Mouse (Mus musculus) intestine, embryonic 15.5 days (tissue): Measurements from ENCODE around the gene Igfbpl1. TPM values are rescaled to one million over a fixed set of nuclear protein-coding genes. Genes with fewer than 3 reads are reported as not detected.

Experiments
- ATAC-seq: fragments of 200-750 bp; cut with Nextera tagmentation; 2 replicates; pipeline ENCODE4 v1.8.0; 2017; ENCODE audit warnings: moderate TSS enrichment, moderate library complexity
- H3K27ac ChIP-seq: fragments of 300-500 bp; sonication (generic); 2 replicates; pipeline ENCODE4 v1.5.1; 2015; ENCODE audit warnings: mild to moderate bottlenecking, inconsistent platforms
- H3K27me3 ChIP-seq: fragments of 300-500 bp; sonication (generic); replicated peaks from 2 replicates; pipeline ENCODE4 v1.6.1; 2015; ENCODE audit warnings: inconsistent platforms
- H3K36me3 ChIP-seq: fragments of 300-500 bp; sonication (generic); 2 replicates; pipeline ENCODE4 v1.6.1; 2015; ENCODE audit warnings: inconsistent platforms
- H3K4me1 ChIP-seq: fragments of 300-500 bp; sonication (generic); replicated peaks from 2 replicates; pipeline ENCODE4 v1.6.1; 2015; ENCODE audit warnings: inconsistent platforms
- H3K4me2 ChIP-seq: fragments of 300-500 bp; sonication (generic); replicated peaks from 2 replicates; pipeline ENCODE4 v1.6.1; 2015; ENCODE audit warnings: mild to moderate bottlenecking, inconsistent platforms
- H3K4me3 ChIP-seq: fragments of 300-500 bp; sonication (generic); replicated peaks from 2 replicates; pipeline ENCODE4 v1.5.1; 2015; ENCODE audit warnings: inconsistent platforms
- H3K9ac ChIP-seq: fragments of 300-500 bp; sonication (generic); 2 replicates; pipeline ENCODE4 v1.6.1; 2015; ENCODE audit warnings: inconsistent platforms
- H3K9me3 ChIP-seq: fragments of 300-500 bp; sonication (generic); 2 replicates; pipeline ENCODE4 v1.6.1; 2016; ENCODE audit warnings: inconsistent platforms
- WGBS: fragments of 180-500 bp; shearing (Covaris S2); methylation state at CpG from one replicate; pipeline ENCODE4 v1.1.7; 2015; 5-methylcytosine and 5-hydroxymethylcytosine counted together
- polyA plus RNA-seq: library from polyadenylated mRNA; unstranded; fragments of >200 nt; fragmentation: Nextera tagmentation; extraction: Ambion mirVana; gene quantifications from 2 replicates; pipeline ENCODE4 v1.2.1, GENCODE M21; 2015

Gene Igfbpl1
- polyA plus RNA-seq, 1 experiment from 2014 or later: 0.53 TPM

DNA sequence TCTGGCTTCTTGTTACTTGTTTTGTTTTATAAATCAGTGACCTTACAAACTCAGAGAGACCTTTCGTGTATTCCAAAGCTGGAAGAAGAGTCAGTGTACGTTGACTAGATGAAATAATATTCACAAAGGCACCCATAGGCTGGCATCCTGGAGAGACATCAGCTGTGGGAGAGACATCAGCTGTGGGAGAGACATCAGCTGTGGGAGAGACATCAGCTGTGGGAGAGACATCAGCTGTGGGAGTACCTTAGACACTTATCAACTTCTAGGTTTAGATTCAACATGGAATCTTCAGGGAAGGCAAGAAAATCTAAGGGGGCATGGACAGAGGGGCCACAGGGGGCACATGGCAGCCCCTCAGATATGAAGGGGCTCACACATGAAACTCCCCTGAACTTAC, 19.5 kb upstream of the Igfbpl1 start:
- no peak overlapping the region for H3K9ac ChIP-seq
- H3K4me2 ChIP-seq: no peak overlapping the region
- no peak overlapping the region for H3K4me3 ChIP-seq
- no peak for ATAC-seq
- no peaks in the 10 kb centered on the region for H3K36me3 ChIP-seq
- no peaks in the 10 kb centered on the region for H3K9me3 ChIP-seq
- WGBS: 89% methylated on average over 2 of the region's 2 CpGs
- no peaks in the 10 kb centered on the region for H3K27me3 ChIP-seq
- H3K27ac ChIP-seq: no peak overlapping the region
- H3K4me1 ChIP-seq: peaks cover 10% of the 10 kb centered on the region

DNA sequence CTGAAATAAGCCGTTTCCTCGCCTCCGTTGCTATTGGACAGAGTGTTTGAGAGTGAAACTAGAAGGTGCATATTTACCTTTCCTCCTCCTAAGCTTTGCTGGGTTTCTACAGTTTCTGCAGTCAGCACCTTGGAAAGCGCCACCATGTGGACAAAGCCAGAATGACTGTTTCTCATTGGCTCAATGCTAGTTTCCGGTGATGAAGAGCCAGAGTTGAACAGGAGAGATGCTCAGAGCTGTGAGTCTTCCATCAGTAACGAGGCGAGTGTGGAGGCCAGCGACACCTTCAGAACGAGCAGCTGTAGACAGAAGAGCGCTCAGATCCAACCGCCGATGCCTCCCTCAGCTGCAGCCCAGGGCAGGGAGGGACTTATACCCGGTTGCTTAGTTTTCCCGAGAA, 17.6 kb upstream of the Igfbpl1 start:
- Histone ChIP-seq H3K4me2 (no peak overlapping the region), H3K27me3 (no peaks in the 10 kb centered on the region), H3K9ac (no peak overlapping the region), H3K27ac (no peak overlapping the region), H3K9me3 (no peaks in the 10 kb centered on the region), H3K4me3 (no peak overlapping the region), H3K4me1 (peaks cover 7% of the 10 kb centered on the region; the same call in 1 of the 2 replicates), H3K36me3 (no peaks in the 10 kb centered on the region)
- no peak for ATAC-seq
- 53% methylated on average over 14 of the region's 14 CpGs for WGBS

DNA sequence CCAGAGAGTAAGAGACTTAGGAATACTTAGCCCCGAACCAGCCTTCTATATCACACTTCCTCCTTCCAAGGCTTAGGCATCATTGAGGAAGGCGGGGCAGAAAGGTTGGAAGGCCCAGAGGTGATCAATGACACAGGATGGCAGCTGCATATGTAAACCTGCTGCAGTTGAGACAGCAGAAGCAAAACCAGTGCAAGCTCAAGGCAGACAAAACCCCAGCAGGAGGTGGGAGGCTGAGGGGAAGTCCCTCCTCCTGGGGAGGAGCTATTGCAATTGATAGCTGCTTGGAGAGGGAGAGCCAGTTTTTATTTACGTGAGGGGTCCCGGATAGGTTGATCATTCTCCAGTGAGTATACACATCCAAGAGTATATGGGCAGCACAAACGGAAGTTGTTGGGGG, 6.7 kb upstream of the Igfbpl1 start:
- H3K4me2 ChIP-seq: no peak overlapping the region
- no peak overlapping the region for H3K27ac ChIP-seq
- 35% methylated on average over 5 of the region's 5 CpGs for WGBS
- no peak overlapping the region for H3K4me3 ChIP-seq
- no peaks in the 10 kb centered on the region for H3K36me3 ChIP-seq
- H3K9me3 ChIP-seq: no peaks in the 10 kb centered on the region
- H3K27me3 ChIP-seq: peaks cover 10% of the 10 kb centered on the region
- ATAC-seq: no peak
- no peak overlapping the region for H3K9ac ChIP-seq
- 0 out of 2 replicates have a peak, but pooled peaks cover 3% of the 10 kb centered on the region for H3K4me1 ChIP-seq

DNA sequence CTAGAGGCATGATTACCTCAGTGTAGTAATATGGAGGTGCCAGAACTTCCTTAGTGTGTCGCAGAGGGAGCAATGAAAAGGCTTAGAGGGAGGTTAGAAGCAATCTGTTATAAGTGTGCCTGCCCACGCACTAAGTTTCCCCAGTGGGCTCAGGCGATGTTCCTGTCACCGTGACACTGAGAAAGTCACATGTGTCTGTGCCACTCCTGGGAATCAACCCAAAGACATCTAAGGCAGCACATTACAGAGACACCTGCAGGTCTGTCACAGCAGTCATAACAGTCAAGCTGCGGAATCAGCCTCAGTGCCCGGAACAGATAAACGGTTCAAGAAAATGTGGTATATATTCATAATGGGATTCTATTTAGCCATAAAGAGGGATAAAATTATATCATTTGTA, 5.3 kb upstream of the Igfbpl1 start:
- Histone ChIP-seq H3K36me3 (no peaks in the 10 kb centered on the region), H3K9me3 (no peaks in the 10 kb centered on the region), H3K27ac (no peak overlapping the region), H3K4me3 (no peak overlapping the region), H3K27me3 (peaks cover 25% of the 10 kb centered on the region), H3K4me2 (no peak overlapping the region), H3K4me1 (peaks cover 3% of the 10 kb centered on the region; the same call in 1 of the 2 replicates), H3K9ac (no peak overlapping the region)
- 92% methylated on average over 7 of the region's 7 CpGs for WGBS
- ATAC-seq: no peak

DNA sequence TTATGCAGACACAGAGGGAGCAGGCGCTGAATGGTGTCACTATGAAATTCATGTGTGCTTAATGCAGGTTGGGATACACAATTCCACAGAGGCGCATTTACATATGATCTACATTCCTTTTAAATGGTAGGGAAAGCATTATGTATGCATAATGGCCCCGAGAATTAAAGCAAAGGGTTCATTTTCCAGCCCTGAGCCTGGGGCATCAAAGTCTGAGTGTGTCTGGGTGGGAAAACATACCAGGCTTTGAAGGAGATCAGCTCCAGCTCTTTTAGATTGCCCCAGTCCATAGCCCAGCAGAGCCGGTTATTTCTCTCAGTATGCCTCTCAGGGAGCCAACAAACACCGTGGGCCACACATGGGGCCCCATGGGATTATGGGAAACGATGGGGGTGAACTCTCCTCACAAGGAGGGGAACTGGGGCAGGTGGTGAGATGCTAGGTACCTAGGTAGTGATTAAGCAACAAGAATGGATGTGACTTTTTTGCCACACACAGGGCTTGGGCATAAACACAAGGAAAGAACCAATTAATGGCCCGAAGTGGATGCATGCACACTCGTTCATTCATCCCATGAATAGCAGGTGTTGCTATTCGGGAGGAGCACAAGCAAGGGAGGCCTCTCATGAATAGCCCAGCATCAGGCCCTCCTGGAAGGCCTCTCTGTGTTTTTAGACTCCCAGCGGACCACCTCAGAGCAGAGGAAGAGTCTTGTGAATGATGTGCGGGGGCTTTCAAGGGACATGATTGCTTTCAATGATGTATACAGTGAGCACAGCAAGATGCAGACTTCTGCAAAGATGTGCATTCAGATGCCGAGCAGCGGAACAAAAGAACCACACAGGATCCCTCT, 3.4 kb upstream of the Igfbpl1 start:
- Histone ChIP-seq H3K27me3 (peaks cover 42% of the 10 kb centered on the region), H3K9me3 (no peaks in the 10 kb centered on the region), H3K4me2 (no peak overlapping the region), H3K9ac (no peak overlapping the region), H3K27ac (no peak overlapping the region), H3K4me1 (peaks cover 14% of the 10 kb centered on the region), H3K4me3 (no peak overlapping the region), H3K36me3 (no peaks in the 10 kb centered on the region)
- WGBS: 68% methylated on average over 13 of the region's 13 CpGs
- no peak for ATAC-seq

DNA sequence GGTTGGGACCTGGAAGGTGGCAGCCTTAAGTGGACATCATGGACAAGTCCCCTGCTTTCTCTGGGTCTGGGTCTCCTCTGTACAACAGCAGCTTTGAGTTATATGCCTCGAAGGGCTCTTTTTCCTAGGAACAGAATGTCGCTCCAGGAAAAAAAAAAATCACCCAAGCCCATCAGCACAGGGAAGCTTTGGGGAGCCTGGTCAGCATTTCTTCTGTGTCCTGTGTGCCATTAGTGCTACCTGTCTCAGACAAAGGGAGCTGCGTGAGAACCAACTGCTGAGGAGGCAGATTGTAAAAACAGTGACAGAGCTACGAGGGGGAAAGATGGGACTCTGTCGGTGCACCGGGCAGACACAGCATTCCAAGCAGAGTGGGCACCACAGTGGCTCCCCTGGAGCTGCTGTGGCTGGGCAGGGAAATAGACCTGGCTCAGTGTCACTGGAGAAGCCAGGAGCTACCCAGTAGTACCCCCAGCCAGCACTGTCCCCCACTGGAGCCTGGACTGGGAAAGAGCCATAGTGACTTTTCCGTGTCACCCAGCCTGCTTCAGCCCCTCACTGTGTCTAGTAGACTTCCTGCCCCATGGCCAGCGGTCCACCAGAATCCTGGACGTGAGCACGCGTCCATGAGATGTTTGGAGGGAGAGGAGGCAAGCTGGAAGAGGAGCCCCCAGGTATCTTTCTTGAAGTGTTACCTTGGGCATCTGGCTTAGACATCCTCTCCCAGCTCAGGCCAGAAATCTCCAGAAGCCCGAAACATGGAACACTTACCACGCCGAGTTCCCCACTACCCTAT, 1.8 kb downstream of the Igfbpl1 start:
- H3K9ac ChIP-seq: no peak overlapping the region
- H3K4me2 ChIP-seq: no peak overlapping the region
- no peak for ATAC-seq
- no peaks in the 10 kb centered on the region for H3K9me3 ChIP-seq
- peaks cover 53% of the 10 kb centered on the region for H3K27me3 ChIP-seq
- no peak overlapping the region for H3K4me3 ChIP-seq
- no peaks in the 10 kb centered on the region for H3K36me3 ChIP-seq
- H3K4me1 ChIP-seq: peaks cover 10% of the 10 kb centered on the region
- 42% methylated on average over 14 of the region's 14 CpGs for WGBS
- no peak overlapping the region for H3K27ac ChIP-seq

DNA sequence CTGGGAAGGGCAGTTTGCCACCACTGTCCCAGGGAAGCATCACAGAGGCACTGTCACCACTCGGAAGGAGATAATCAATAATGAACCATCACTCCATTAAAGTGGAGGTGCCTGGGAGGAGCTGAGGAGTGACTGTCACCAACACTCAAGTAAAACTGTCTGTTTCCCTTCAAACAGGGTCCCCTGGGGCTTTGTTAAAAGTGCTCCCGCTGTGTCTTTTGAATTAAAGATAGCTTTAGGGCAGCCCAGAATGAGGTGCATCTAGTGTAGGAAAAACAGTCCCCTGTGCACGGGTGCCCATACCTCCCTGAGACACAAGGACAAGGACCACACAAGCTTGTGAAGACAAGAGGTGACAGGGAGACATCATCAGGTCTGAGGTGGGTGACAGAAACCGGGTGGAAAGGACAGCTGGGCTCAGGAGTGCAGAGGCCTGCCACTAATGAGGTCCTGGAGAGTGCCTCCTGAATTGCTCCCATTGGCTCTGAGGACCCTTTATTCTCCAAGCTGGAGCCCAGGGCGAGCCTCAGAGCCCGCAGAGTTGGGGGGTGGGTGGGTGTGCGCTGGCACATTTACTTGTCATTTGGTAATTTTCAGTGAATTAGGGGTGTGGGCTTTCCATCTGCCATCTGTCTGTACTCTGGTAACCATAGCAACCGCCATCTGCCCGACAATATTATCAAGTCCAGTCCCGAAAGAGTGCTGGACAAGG, 2.5 kb downstream of the Igfbpl1 start:
- no peaks in the 10 kb centered on the region for H3K36me3 ChIP-seq
- no peak overlapping the region for H3K27ac ChIP-seq
- no peak overlapping the region for H3K4me3 ChIP-seq
- 19% methylated on average over 10 of the region's 10 CpGs for WGBS
- H3K9me3 ChIP-seq: no peaks in the 10 kb centered on the region
- ATAC-seq: no peak
- peaks cover 51% of the 10 kb centered on the region for H3K27me3 ChIP-seq
- H3K9ac ChIP-seq: no peak overlapping the region
- H3K4me2 ChIP-seq: no peak overlapping the region
- H3K4me1 ChIP-seq: peaks cover 17% of the 10 kb centered on the region

DNA sequence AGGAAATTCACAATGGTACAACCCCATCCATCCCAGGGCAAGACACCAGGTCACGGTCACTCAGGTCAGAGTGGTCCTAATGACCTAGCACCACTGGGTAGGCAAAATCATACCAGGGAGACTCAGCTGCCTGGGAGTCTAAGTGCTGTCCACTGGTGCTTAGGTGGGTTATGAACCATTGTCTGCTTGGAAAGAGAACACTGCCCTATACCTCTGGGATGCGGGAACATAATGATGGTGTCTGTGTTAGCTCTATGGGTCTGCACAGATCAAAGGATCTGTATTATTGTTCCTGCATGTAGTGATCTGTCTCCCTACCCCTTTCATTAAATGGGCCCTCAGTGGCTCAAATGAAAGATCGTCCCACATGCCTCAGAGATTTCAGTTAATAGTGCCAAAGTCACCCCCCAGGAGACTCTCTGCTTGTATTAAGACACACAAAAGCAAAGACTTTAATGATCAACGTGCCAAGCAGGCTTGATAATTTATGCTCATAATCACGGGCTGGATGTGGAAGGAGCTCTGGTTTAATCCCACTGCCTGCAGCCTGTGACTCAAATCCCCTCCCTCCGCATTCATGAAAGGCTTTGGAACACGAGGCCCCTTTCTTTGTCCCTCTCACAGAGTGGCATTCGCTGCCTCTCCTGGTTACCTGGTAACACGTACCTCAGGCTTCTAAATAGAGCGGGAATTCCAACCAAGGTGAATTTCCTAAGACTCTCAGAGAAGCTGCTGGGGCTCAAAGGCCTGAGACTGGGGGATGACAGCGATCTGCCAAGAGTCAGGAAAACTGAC, 3.7 kb downstream of the Igfbpl1 start:
- no peak overlapping the region for H3K27ac ChIP-seq
- no peak overlapping the region for H3K4me2 ChIP-seq
- peaks cover 42% of the 10 kb centered on the region for H3K27me3 ChIP-seq
- H3K4me1 ChIP-seq: peaks cover 26% of the 10 kb centered on the region
- no peak overlapping the region for H3K4me3 ChIP-seq
- 45% methylated on average over 11 of the region's 11 CpGs for WGBS
- no peaks in the 10 kb centered on the region for H3K36me3 ChIP-seq
- no peak overlapping the region for H3K9ac ChIP-seq
- no peak for ATAC-seq
- no peaks in the 10 kb centered on the region for H3K9me3 ChIP-seq

DNA sequence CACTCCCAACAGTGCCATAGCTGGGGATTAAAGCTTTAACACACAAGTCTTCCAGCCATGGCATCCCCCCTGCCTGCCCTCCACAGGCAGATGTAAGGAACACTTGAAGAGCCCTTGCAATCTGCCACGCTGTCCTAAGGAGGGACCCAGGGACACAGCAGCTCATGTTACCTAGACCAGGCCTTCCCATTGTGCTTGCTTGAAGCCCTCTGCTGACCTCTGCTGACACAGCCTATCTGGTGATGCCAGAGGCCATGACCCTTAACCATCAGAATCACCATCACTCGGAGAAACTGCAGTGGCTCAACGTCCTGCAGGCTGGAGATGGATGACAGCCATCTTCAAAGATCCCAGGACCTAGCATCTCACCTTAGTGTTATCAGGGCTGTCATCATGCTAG, 4.7 kb downstream of the Igfbpl1 start:
- no peak overlapping the region for H3K4me2 ChIP-seq
- ATAC-seq: no peak
- H3K4me3 ChIP-seq: no peak overlapping the region
- no peaks in the 10 kb centered on the region for H3K36me3 ChIP-seq
- no peak overlapping the region for H3K9ac ChIP-seq
- 42% methylated on average over 3 of the region's 3 CpGs for WGBS
- H3K4me1 ChIP-seq: peaks cover 26% of the 10 kb centered on the region
- H3K9me3 ChIP-seq: no peaks in the 10 kb centered on the region
- H3K27ac ChIP-seq: no peak overlapping the region
- peaks cover 32% of the 10 kb centered on the region for H3K27me3 ChIP-seq

DNA sequence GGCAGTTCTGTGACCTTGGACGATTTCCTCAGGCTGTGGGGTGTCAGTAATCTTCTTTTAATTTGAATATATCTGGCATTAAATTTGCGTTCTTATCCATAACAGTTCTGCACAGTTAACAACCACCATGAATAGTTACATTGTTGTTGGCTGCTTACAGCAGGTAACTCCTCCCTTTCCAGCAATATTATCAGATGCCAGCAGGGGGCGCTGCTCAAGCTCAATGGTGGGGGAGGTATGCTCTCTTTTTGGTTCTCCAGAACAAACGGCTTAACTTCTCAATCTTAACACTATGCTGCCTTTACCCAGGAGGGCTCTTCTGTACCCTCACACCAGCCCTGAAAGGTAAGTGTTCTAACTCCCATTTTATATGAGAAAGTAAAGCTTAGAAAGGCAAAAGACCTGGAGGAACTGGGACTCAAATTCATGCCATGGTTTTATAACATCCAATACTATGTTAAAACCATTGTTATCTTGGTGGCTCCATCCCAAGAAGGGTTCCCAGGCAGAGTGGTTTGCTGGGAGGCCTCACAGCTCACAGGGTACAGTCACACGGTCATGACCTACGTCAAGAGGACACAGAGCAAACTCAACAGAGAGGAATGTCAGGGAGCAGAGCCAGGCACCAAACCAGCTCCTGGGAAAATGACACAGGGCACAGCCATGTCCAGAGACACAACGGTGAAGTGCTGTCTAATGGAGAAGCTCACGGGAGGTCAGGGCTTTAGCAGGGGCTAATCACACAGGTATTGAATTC, 6.5 kb downstream of the Igfbpl1 start:
- Histone ChIP-seq H3K9me3 (no peaks in the 10 kb centered on the region), H3K27ac (no peak overlapping the region), H3K4me1 (peaks cover 15% of the 10 kb centered on the region), H3K4me3 (no peak overlapping the region), H3K9ac (no peak overlapping the region), H3K36me3 (no peaks in the 10 kb centered on the region), H3K4me2 (peak overlapping the region; percentile 70), H3K27me3 (peaks cover 16% of the 10 kb centered on the region)
- WGBS: 37% methylated on average over 8 of the region's 8 CpGs
- no peak for ATAC-seq

DNA sequence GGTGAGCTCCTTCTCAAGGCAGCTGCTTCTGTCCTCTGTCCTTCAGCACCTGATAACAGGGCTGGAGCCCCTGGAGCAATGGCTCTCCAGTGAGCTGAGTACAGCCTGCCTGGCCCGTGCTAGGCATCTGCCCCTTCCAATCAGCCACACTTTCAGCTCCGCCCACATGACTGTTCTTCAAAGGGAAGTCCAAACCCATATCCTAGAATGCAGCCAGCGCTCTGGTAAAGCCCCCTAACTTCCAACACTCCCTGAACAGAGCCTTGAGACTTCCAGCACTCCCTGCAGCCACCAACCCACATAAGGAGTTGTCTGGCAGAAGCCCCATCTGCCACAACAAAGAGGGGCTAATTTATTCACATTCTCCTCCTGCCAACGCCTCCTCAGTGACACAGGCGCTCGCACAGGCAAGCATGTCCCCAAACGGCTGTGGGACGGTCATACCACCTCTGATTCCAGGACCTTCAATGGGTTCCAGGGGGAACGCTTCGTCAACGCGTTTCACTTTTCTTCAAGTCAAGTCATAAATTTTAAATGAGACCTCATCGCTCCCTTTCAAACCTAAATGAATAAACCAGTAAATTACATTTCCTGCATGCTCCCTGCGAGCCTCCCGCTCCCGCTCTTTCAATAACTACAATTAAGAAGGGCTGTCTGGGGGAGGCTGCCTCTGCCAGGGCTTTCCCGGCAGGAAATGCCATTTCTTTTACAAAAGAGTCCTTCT, 7.4 kb downstream of the Igfbpl1 start:
- peak overlapping the region; percentile 24; the same call in 1 of the 2 replicates for H3K4me3 ChIP-seq
- H3K27me3 ChIP-seq: peaks cover 7% of the 10 kb centered on the region
- peak; percentile 68 for ATAC-seq
- 9% methylated on average over 17 of the region's 17 CpGs for WGBS
- peaks cover 15% of the 10 kb centered on the region for H3K4me1 ChIP-seq
- H3K36me3 ChIP-seq: no peaks in the 10 kb centered on the region
- H3K4me2 ChIP-seq: peak overlapping the region; percentile 70
- no peaks in the 10 kb centered on the region for H3K9me3 ChIP-seq
- H3K27ac ChIP-seq: peak overlapping the region; percentile 66
- no peak overlapping the region for H3K9ac ChIP-seq
